Mouse (Mus musculus): ENCODE measurements around the gene Gm28710. TPM values are rescaled to one million over a fixed set of nuclear protein-coding genes. Genes with fewer than 3 reads are reported as not detected.

Gene Gm28710
- polyA plus RNA-seq (2012; rRNA removed): not detected in 2 replicates

DNA sequence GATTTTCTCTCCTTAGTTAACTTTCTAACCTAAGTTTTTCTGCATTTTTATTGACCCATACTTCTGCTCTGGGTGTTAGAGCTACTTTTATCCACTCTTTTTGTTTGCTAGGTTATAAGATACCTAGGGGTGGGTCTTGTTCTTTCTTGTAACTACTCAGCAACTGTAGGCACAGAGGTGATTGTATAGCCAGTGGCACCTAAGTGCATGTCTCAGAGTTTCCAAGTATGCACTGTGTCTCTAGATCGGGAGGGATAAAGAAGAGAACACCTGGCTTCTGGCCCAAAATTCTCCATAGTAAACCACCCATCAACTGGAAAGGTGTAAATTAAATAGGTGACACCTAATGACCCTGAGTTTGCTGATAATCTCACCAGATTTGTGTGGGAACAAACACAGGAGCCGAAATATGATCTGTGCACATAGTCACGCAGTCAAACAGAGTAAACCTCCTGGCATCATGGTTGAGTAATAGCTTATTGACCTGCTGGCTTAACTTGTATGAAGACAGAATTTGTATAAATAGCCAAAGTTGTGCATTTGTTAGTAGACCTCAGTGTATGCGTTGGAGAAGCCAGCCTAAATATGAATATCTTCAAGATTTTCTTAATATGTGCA, at the start of gene Gm28710:
TSS of gene Gm28710 (plus strand) at position 568 of the 618 bp plus-strand sequence.

Other genes with a start within 250 kb of the Gm28710 start
- 2.7 and 3.0 TPM in 2 replicates for gene Hgf, start 238.3 kb upstream of the Gm28710 start, polyA plus RNA-seq (2012; rRNA removed)

Measured in liver, embryonic 18 days (tissue).